Mouse (Mus musculus) thymus, postnatal 25 days (tissue): ENCODE results near the gene Ccl5.

Experiments used
- DNase-seq: peaks from one replicate; pipeline ENCODE4 v3.0.0; 2022

The Ccl5 gene

DNA sequence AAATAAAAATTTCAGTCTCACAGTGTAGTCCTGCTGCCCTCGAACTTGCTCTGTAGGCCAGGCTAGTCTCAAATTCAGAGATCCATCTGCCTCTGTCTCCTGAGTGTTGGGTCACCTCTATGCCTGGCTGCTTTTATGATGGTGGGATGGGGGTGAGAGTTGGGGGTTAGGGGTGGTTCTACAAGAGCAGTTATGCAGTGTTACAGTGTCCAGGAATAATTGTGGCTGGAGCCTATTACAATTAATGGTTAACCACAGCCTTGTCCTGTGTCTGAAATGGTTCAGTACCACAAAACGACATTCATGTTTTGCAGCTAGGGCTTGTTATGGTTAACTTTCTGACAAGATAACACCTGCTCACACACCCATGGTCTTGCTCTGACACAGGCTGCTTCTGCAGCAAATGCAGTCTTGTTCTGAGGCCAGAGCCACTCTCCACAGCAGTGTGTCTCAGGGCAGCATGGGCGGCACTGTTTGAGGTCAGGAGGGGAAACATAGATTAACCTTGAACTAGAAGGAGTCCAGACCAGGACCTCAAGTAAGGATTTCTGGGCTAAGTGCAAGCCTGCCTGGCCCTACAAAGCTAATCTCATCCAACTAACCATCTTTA is 8.5 kb upstream of the Ccl5 start:
- DNase-seq: no peak

DNA sequence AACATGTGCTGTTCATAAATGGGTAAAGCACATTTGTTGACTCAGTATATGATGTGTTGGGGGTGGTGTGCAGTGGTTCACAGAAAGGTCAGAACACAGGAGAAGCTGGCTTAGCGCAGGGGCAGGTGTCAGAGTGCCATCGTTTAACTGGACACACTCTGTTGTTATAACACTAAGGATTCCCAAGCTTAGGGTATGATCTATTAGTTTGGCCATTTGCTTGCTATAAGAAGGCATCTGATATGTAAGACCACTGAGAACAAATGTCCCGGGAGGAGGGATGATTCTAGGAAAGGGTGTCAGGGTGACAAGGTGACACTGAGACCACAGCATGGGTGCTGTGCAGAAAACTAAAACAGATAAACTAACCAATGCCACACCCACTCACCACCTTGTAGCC is 6.5 kb upstream of the Ccl5 start:
- DNase-seq: no peak

DNA sequence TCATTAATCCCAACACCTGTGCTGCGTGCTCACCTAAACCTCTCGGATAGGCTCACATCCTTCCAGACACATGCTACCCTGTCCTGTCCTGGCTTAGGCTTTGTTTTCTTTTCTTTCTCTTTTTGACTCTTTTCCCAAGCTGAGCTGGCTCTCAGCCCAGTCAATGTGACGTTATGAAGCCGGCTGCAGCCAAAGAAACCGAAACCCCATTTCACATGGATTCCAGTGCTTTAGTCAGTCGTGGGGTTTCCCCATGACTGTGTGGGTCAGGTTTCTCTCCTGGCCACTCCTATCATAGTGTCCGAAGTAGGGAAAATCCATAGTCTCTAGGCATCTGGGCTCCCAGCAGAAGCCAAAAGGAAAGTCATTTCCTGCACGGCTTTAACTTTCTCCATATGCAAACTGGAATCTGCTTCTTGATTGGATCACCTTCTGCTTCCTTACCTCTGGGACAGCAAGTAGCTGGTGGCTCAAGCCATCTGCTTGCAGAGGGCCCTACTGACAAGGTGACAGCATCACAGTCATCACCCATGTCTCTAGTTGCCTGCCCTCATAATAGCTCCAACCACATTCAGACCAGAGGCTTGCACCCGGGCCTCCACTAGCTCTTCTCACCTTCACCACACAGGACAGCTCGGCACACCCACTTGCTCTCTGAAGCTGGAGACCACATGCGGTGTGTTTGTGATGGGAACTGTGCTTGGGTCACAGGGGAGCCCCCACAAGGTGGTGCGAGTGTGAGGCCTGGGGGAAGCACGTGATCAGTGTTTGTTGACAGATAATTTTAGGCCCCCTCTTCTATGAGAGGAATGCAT is 4.5 kb upstream of the Ccl5 start:
- DNase-seq: peak; percentile 9

DNA sequence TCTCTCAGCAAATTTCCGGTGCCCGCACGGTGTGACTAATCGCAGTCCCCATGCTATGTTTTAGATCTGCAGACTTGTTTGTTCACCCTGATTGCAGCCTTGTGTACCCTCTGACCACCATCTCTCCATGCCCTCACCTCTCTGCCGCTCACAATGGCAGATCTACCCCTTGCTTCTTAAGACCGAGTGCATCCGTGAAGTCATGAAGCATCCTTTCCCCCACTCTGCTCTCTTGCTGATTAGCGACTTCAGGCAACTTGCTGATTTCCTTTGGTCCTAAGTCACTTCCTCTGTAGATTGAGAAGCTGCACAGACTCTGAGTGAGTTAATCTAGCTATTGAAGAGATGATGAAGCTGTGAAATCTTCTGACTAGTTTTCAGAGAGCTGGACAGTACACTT is 3.8 kb upstream of the Ccl5 start:
- no peak for DNase-seq

DNA sequence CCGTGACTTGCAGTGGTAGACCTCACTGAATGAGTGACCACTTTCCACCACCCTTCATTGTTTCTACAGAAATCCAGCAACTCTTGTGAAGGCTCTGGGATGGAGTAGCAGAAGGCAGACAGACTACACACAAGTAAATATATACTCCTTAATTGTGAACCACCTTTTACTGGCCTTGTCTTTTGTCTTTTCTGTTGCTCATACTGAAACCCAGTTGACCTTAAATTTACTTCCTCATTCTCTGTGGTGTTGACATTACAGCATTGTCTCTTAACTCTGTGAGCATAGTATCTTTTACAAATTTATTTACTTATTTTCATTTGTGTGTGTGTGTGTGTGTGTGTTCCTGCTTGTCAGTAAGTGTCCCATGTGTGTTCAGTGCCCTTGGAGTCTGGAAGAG is 2.9 kb upstream of the Ccl5 start:
- DNase-seq: no peak

DNA sequence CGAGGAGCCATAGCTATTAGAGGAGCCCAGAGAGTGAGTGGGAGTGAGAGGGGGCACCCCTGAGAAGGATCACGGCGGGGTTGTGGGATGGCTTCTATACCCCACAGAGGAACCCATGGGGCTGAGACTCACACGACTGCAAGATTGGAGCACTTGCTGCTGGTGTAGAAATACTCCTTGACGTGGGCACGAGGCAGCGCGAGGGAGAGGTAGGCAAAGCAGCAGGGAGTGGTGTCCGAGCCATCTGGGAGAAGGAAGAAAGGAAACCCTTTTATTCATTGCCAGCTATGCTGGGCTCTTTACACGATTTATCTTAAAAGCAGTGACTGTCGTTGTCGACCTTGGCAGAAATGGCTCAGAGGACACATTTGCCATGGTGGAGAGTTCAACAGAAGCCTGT is 1.3 kb downstream of the Ccl5 start:
- no peak for DNase-seq

DNA sequence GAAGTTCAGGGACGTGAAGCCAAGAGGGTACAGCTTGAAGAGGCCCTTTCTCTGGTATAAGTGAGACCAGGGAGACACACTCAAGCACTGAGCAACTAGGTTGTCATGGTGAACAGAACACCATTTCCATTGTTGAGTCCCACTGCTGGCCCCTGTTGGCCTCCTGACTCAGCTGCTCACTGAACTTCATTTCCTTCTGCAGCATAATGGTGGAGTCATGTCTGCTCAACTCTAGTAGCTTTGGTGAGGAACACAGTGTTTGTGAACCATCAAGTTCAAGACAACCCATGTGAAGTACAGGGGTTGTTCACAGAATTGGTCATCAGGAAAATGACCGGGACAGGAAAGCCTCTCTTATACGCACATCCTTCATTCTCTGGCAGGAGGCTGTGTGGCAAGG is 8.2 kb downstream of the Ccl5 start, which contains the start of gene Heatr9:
Gene Heatr9, minus strand, starts transcription at position 101 of the 400 bp plus-strand sequence.
- DNase-seq: no peak

DNA sequence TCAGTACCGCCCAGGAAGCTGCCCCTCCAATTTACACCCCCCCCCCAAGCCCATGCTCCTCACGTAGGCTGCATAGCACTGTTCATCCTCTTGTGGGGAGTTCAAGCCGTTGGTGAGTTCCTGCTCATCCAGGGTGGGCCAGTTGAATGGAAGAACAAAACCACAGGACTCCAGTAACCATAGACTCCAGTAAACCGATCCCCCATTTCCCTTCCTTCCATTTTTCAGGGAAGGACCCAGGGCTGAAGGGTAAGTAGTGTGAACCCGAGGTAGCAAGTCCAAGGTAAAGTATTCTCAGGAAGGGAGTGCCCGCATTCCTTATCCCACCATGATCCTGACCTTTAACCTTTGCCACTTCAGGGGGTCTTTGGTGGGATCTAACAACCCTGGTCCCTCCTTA is 11.9 kb downstream of the Ccl5 start:
- DNase-seq: no peak

DNA sequence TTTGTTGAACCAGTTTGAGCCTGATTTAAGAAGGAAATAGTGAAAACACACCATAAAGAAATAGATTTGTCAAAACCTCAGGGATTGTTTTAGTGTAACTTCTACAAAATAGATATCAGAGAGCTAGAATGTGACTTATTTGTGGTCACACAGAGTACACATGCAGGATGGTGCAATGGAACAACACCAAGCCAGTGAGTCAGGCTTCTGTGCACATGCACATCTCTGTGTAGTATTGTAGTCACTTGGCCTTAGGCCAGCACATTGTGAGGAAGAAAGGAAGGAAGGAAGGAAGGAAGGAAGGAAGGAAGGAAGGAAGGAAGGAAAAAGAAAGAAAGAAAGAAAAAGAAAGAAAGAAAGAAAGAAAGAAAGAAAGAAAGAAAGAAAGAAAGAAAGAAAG is 13.2 kb downstream of the Ccl5 start:
- DNase-seq: no peak

DNA sequence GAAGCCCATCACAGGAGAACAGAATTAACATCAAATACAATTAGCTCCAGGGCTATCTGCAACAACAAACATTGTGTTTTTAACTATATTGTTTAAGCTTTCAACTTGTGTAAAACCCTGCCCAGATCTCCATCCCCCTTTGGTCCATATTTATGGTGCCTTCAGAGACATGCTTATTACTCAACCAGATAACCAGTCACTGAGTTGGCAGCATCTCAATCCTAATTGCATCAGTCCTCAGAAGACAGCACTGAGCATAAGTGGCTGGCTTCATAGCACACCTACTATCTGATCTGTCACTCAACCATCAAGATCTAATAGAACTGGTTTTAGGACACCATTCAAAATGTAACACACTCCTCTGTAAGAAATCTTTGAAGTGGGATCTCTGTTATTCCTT is 20.8 kb downstream of the Ccl5 start:
- no peak for DNase-seq

DNA sequence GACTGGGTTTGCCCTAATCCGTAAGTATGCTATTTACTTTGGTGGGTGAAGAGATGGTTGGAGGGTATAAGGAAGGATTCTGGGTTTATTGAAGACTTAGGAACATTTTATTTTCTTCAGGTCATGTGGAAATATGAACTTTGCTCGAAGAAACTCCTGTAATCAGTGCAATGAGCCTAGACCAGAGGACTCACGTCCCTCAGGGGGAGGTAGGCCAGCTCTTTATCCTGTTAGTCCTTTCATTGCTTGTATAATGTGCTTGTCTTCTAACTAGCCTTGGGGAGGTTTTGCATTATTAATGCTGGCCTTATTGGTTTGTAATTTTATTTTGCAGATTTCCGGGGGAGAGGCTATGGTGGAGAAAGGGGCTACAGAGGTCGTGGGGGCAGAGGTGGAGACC is 26.0 kb downstream of the Ccl5 start:
- no peak for DNase-seq

DNA sequence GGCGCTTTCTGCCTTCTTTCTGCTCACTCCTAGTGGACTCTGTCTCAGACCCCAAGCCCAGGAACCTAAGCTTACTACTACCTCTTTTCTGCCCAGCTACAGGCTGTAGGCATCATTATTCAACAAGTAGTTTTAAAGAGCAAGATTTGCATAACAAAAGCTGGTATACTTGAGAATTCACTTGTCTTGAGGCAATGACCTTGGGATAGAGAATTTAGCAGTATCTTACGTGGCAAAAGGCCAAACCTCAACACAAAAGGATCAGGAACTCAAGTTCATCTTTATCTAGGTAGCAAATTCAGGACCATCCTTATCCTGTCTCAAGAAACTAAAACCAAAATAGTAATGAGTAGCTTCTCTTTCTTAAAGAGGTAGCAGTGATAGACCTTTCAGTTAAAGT is 34.7 kb downstream of the Ccl5 start:
- DNase-seq: no peak

DNA sequence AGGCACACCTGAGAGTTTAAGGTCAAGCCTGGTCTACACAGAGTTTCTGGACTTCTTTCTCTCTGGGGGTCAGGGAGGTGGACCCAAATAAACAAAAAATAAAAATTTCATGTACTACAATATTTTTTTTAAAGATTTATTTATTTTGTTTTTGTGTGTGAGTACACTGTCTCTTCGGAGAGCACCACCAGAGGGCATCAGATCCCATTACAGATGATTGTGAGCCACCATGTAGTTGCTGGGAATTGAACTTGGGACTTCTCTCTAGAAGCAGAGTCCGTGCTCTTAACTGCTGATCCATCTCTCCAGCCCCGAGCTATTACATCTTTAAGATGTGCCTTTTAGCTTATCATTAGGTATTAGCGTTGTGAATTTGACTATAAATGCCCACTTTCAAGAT is 38.8 kb downstream of the Ccl5 start:
- DNase-seq: no peak
